Mouse (Mus musculus) cerebellum, adult 2 months (tissue): ENCODE measurements at regions not wholly inside any gene's neighbourhood (a gene's known extent, or its start where the extent isn't known, plus 50 kb on each side); places are given as distances from the start of the nearest gene placed in this dataset.

Experiments
- CTCF ChIP-seq: fragments of 200-500 bp; IDR thresholded peaks from 2 replicates; pipeline ENCODE4 v1.5.1; 2011; ENCODE audit warnings: low read depth, mild to moderate bottlenecking, control low read depth, low read length, moderate library complexity, borderline replicate concordance; ENCODE audit not compliant: insufficient read depth
- POLR2A ChIP-seq: fragments of 200-500 bp; IDR thresholded peaks from 2 replicates; pipeline ENCODE4 v1.6.1; 2011; ENCODE audit warnings: low read length, control low read depth, borderline replicate concordance; ENCODE audit not compliant: insufficient read depth

GRCm38 (mm10) chr6:9685182-9685581 lies 737.0 kb downstream of the Nxph1 start:
- TF ChIP-seq CTCF (no peak), POLR2A (no peak)
